Mouse (Mus musculus) left cerebral cortex, adult 9 months (tissue): ENCODE data around the gene Nepro.

ENCODE experiments used
- DNase-seq, 2 experiments: peaks; one replicate each; pipeline ENCODE4 v3.0.0; 2022; ENCODE audit warnings: low spot score in 2 of 2

Nepro gene

DNA sequence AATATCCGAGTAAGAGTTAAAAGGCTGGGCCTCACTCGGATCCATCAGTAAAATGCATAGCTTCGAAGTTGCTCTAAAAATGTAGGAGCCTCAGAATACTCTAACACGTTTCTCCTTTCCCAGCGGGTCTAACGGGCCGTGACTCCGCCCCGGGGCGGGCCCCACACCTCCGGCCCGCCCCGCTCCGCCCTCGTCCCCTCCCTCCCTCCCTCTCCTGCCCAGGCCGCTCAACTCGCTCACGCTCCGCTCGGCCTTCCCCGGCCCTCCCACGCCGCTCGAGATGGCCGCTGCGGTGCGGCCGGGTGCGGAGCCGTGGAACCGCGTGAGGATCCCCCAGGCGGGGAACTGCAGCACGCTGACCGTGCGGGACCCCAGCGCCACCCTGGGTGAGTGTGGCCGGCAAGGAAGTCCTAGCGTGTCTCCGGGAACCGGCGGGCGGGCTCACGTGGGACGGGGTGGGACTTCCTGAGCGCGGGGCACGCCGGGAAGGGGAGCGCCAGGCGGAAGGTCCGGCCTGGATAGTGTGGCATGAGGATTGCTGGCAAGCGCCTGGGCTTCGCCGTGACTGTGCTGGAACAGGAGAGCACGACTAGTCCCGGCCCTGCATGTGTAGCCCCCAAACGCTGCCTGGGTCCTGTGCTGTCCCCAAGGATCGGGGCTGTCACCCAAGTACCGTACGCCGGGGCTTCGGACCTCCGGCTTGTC lies at the start of gene Nepro:
Nepro (plus strand) TSS at position 219 of the 705 bp plus-strand sequence.
- peak; percentile 80 to 93 for DNase-seq

DNA sequence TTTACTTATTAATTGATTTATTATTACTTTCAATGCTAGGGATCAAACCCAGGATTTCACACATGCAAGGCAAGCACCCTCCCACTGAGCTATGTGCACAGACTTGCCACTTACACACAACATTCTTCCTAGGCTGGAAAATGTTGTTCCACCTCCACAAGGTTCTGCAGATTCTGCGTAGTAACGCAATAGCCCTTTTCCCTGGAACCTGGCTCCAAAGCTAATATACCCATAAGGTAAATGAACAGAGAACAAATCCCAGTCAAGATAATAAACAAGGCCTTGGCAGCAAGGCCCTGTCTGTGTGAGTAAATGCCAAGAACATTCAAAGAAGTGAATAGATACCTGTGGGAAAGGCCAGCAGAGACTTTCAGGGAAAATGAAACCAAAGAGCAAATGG lies 47.7 kb upstream of the Nepro start:
- DNase-seq = no peak

- no peak for DNase-seq
Measured at GRCm38 (mm10) chr16:44679082-44679481, 45.0 kb upstream of the Nepro start.

GRCm38 (mm10) chr16:44679503-44679971 lies 44.6 kb upstream of the Nepro start:
- no peak for DNase-seq

- peak; percentile 42 to 60 for DNase-seq
Measured at GRCm38 (mm10) chr16:44680756-44681498, 43.2 kb upstream of the Nepro start.

GRCm38 (mm10) chr16:44684646-44685045 lies 39.5 kb upstream of the Nepro start:
- no peak for DNase-seq

GRCm38 (mm10) chr16:44685401-44685800 lies 38.7 kb upstream of the Nepro start:
- DNase-seq = no peak

DNA sequence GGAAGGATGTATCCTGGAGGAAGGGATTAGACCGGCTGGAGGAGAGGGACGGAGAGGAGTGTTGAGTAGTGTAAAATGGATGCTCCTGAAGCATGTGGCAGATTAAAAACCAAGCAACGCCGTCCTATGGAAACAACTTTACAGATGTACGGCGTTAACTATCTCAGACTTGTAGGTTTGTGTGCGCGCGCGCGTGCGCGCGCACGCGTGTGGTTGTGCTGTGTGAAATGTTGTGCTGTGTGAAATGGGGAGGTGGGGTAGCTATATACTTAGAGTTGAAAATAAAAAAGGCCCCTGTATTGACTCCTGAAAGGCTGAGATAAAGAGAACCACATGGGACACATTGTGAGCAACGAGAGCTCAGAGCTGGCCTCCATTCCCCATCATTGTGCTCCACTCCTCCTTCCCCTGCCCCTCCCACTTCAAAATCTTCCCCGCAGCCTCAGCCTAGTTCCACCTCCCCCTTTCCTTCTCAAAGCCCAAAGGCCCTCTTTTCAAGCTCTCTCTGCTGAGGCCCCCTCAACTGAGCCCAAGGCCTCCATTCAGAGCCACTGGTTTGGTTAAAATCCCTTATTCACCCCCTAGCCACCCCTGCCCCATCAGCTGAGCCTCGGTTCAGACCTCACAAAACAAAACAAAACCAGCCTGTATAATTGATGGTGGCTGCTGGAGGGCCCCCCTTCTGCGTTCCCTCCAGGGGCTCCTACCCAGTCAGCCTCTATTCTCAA lies 36.9 kb upstream of the Nepro start:
- no peak for DNase-seq

GRCm38 (mm10) chr16:44687719-44688420 lies 36.2 kb upstream of the Nepro start:
- no peak for DNase-seq

GRCm38 (mm10) chr16:44688507-44688906 lies 35.6 kb upstream of the Nepro start:
- no peak for DNase-seq

DNA sequence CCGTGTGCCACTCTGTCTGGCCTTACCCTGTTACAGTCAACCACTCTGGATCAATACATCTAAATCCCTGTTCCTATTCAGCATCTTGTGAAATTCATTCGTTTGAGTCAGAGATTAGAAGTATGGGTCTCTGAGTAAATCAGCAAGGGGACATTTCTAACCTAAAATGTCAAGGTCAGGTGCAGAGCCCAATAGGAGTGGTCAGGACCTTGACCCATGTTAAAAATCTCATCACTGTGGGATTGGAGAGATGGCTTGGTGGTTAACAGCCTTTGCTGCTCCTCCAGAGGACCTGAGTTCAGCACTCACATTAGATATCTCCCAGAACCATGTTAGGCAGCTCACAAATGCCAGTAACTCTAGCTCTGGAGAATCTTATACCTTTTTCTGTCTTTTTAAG lies 33.6 kb upstream of the Nepro start:
- no peak for DNase-seq

DNA sequence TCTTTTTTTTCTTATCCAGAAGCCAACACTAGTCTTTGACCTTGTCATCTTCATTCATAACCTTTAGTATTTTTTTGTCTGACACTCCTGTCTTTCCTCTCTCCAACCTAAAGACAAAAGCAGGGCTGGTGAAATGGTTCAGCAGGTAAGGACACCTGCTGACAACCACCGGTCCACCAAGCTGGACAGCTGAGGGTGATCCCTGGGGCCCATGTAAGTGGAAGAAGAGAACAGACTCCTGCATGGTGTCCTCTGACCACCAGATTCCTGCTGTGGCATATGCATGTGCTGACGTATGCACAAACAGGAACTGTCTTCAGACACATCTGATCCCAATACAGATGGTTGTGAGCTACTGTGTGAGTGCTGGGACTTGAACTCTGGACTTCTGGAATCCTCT lies 33.0 kb upstream of the Nepro start:
- DNase-seq = no peak

GRCm38 (mm10) chr16:44691561-44692141 lies 32.5 kb upstream of the Nepro start:
- DNase-seq = peak in 1 of 2 experiments; percentile 63

DNA sequence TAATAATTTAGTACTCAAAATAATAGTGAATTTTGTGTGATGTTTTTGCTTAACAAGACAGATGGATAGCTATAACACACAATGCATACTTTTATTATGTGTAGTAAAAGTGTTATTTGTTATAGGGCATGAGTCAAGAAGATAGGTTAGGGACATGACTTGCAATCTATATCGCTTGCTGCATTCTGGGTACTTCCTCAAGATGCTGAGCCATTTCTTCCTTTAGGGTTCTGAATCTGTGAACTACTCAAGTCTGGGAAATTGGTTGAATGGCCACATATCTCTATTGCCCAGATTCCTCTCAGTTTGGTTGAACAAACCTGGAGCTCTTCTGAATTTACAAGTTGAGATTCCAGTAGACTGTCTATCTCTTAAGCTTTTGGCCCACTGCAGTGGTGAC lies 31.6 kb upstream of the Nepro start:
- DNase-seq = no peak

- no peak for DNase-seq
Measured at GRCm38 (mm10) chr16:44693695-44694094, 30.4 kb upstream of the Nepro start.

- DNase-seq = no peak
Measured at GRCm38 (mm10) chr16:44695214-44695858, 28.8 kb upstream of the Nepro start.

DNA sequence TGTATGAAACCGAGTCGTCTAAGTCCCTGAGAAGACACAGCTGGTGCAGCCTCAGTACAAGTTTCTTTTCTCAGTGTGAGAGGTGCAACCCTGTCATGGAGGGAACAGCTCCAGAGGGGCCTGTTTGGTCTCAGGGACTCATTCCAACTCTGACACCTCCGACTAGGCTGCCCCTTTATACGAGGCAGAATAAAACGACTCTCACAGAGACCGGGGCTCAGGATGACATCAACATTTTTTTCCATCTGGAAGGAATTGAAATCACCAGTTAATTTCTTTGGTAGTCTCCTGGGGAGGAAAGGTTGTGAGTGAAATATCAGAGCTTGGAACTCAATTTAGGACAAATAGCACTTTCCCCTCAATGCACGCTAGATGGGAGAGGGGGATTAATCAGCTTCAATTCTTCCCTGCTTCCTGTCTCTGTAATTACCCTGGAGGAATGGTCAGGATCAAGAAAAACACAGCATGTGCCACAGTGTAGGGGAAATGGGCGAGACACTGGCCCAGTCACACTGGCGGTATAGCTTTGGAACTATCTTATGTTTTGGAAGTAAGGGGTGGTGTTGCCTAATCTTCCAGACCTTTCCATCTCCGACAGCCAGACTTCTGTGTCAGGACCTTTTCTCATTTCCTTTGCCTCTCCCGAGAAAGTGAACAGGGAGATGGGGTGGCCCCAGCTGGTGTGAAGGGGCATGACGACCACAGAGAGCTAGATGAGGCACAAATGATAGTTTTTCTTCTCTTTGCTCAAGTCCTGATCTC lies 28.1 kb upstream of the Nepro start:
- DNase-seq = no peak

DNA sequence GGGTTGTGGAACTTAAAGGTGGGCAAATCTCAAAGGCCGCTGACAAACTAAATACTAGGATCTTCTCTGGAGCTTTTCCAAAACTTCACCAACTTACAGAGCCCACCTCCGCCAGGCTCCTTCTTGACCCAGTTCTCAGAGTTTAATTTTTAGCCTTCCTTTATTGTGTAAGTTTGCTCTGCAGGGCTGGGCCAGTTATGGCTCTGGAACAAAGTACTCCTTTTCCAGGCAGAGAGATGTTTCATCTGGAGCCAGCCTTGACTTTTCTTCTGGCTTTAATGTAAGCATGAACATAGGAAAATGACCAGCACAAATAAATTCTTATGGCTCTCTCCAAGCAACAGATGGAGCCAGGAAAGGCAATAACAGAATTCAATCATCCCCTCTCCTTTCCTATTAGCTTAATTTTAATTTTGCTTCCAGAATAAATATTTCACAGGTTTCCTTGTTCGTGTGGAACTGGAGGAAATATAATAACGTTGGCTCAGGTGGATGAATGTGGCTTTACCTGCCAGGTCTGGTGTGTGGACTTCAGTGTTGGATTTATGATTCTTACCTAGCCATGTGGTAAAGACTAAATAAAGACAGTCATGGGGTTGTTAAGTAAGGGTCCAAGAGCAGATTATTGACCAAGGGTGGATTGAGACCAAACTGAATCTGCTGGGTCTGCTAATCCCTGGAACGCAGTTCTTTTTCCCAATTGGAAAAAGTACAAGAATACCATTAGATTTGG lies 26.5 kb upstream of the Nepro start:
- DNase-seq = no peak

- DNase-seq = no peak
Measured at GRCm38 (mm10) chr16:44701155-44701554, 22.9 kb upstream of the Nepro start.

- no peak for DNase-seq
Measured at GRCm38 (mm10) chr16:44702272-44702671, 21.8 kb upstream of the Nepro start.
